Mouse (Mus musculus) heart, embryonic 16.5 days (tissue): ENCODE data around the gene Mylip. TPM values are rescaled to one million over a fixed set of nuclear protein-coding genes. Genes with fewer than 3 reads are reported as not detected.
A peak's percentile ranks its signal among the peaks of the same experiment; 100 is the strongest.

Source experiments
- ATAC-seq: fragments of 200-750 bp; cut with Nextera tagmentation; replicated peaks from 2 replicates; pipeline ENCODE4 v1.8.0; 2017; ENCODE audit warnings: moderate number of reproducible peaks; ENCODE audit not compliant: insufficient read depth, low FRiP score; ENCODE audit errors: extremely low read depth
- H3K27ac ChIP-seq: fragments of 300-500 bp; sonication (generic); 2 replicates; pipeline ENCODE4 v1.5.1; 2014; ENCODE audit warnings: mild to moderate bottlenecking, low read length, control low read depth, moderate library complexity
- H3K27me3 ChIP-seq: fragments of 300-500 bp; sonication (generic); 2 replicates; pipeline ENCODE4 v1.6.1; 2014; ENCODE audit warnings: low read length, mixed read lengths; ENCODE audit not compliant: control insufficient read depth, insufficient read depth
- H3K36me3 ChIP-seq: fragments of 300-500 bp; sonication (generic); 2 replicates; pipeline ENCODE4 v1.6.1; 2014; ENCODE audit not compliant: control insufficient read depth, insufficient read depth
- H3K4me1 ChIP-seq: fragments of 300-500 bp; sonication (generic); 2 replicates; pipeline ENCODE4 v1.6.1; 2014; ENCODE audit warnings: low read length, mixed read lengths; ENCODE audit not compliant: control insufficient read depth, insufficient read depth
- H3K4me2 ChIP-seq: fragments of 300-500 bp; sonication (generic); 2 replicates; pipeline ENCODE4 v1.6.1; 2014; ENCODE audit warnings: low read depth, mild to moderate bottlenecking, control low read depth, low read length
- H3K4me3 ChIP-seq: fragments of 300-500 bp; sonication (generic); 2 replicates; pipeline ENCODE4 v1.5.1; 2014; ENCODE audit warnings: mild to moderate bottlenecking, control low read depth, low read length
- H3K9ac ChIP-seq: fragments of 300-500 bp; sonication (generic); 2 replicates; pipeline ENCODE4 v1.6.1; 2014; ENCODE audit warnings: low read length, control low read depth
- H3K9me3 ChIP-seq: fragments of 300-500 bp; sonication (generic); replicated peaks from 2 replicates; pipeline ENCODE4 v1.6.1; 2016; ENCODE audit warnings: low read length; ENCODE audit not compliant: control insufficient read depth
- WGBS: fragments of 180-500 bp; shearing (Covaris S2); extraction: QIAGEN DNeasy Blood & Tissue Kit; methylation state at CpG from one replicate; pipeline ENCODE4 v1.1.7; 2014; 5-methylcytosine and 5-hydroxymethylcytosine counted together
- polyA plus RNA-seq: library from polyadenylated mRNA; unstranded; fragments of >200 nt; fragmentation: Nextera tagmentation; extraction: Ambion mirVana; gene quantifications from 2 replicates; pipeline ENCODE4 v1.2.1, GENCODE M21; 2015

Mylip gene
- polyA plus RNA-seq, 1 experiment from 2014 or later: 13.2 TPM

- Histone ChIP-seq H3K4me1 (peaks cover 17% of the 10 kb centered on the region), H3K4me2 (no peak overlapping the region), H3K9me3 (no peaks in the 10 kb centered on the region; the same call in 1 of the 2 replicates), H3K36me3 (no peaks in the 10 kb centered on the region), H3K9ac (no peak overlapping the region), H3K27me3 (no peaks in the 10 kb centered on the region), H3K27ac (no peak overlapping the region), H3K4me3 (no peak overlapping the region)
- ATAC-seq: no peak
- WGBS: 87% methylated on average over 7 of the region's 7 CpGs
Observed at GRCm38 (mm10) chr13:45452437-45452836, 62.9 kb downstream of the Mylip start.

GRCm38 (mm10) chr13:45453033-45453432 is 63.5 kb downstream of the Mylip start:
- Histone ChIP-seq H3K36me3 (no peaks in the 10 kb centered on the region), H3K9me3 (no peaks in the 10 kb centered on the region; the same call in 1 of the 2 replicates), H3K27me3 (no peaks in the 10 kb centered on the region), H3K4me2 (no peak overlapping the region), H3K9ac (no peak overlapping the region), H3K27ac (no peak overlapping the region), H3K4me3 (no peak overlapping the region), H3K4me1 (peaks cover 17% of the 10 kb centered on the region)
- no peak for ATAC-seq
- WGBS: 70% methylated on average over 9 of the region's 9 CpGs

GRCm38 (mm10) chr13:45454044-45454443 is 64.5 kb downstream of the Mylip start:
- Histone ChIP-seq H3K36me3 (no peaks in the 10 kb centered on the region), H3K4me1 (peaks cover 17% of the 10 kb centered on the region), H3K27ac (peak overlapping the region; percentile 17; the same call in 1 of the 2 replicates), H3K4me3 (no peak overlapping the region), H3K27me3 (no peaks in the 10 kb centered on the region), H3K9me3 (no peaks in the 10 kb centered on the region; the same call in 1 of the 2 replicates), H3K9ac (no peak overlapping the region), H3K4me2 (no peak overlapping the region)
- no peak for ATAC-seq
- WGBS: 68% methylated on average over 1 of the region's 1 CpGs

- Histone ChIP-seq H3K9me3 (no peaks in the 10 kb centered on the region; the same call in 1 of the 2 replicates), H3K4me1 (peaks cover 17% of the 10 kb centered on the region), H3K4me3 (no peak overlapping the region), H3K27me3 (no peaks in the 10 kb centered on the region), H3K4me2 (peak overlapping the region; percentile 39), H3K27ac (peak overlapping the region; percentile 66), H3K36me3 (no peaks in the 10 kb centered on the region), H3K9ac (no peak overlapping the region; the same call in 1 of the 2 replicates)
- no peak for ATAC-seq
- WGBS: 22% methylated on average over 4 of the region's 4 CpGs
Observed at GRCm38 (mm10) chr13:45454641-45455040, 65.1 kb downstream of the Mylip start.

- ATAC-seq: peak; percentile 69; the same call in 1 of the 2 replicates
- WGBS: 6% methylated on average over 15 of the region's 15 CpGs
Observed at GRCm38 (mm10) chr13:45455108-45455861, 65.7 kb downstream of the Mylip start.

GRCm38 (mm10) chr13:45455862-45456192 is 66.3 kb downstream of the Mylip start:
- Histone ChIP-seq H3K27ac (peak overlapping the region; percentile 66), H3K4me1 (peaks cover 17% of the 10 kb centered on the region), H3K9ac (peak overlapping the region; percentile 22; the same call in 1 of the 2 replicates), H3K36me3 (no peaks in the 10 kb centered on the region), H3K27me3 (no peaks in the 10 kb centered on the region), H3K4me2 (peak overlapping the region; percentile 39; the same call in 1 of the 2 replicates), H3K4me3 (no peak overlapping the region), H3K9me3 (no peaks in the 10 kb centered on the region; the same call in 1 of the 2 replicates)
- 55% methylated on average over 2 of the region's 2 CpGs for WGBS
- ATAC-seq: no peak

More at GRCm38 (mm10) chr13:45455108-45455861, 65.7 kb downstream of the Mylip start:
- Histone ChIP-seq H3K36me3 (no peaks in the 10 kb centered on the region), H3K4me3 (no peak overlapping the region), H3K4me2 (peak overlapping the region; percentile 39), H3K27ac (peak overlapping the region; percentile 66), H3K27me3 (no peaks in the 10 kb centered on the region), H3K9me3 (no peaks in the 10 kb centered on the region; the same call in 1 of the 2 replicates), H3K9ac (peak overlapping the region; percentile 22), H3K4me1 (peaks cover 17% of the 10 kb centered on the region)

- Histone ChIP-seq H3K27ac (no peak overlapping the region), H3K4me3 (no peak overlapping the region), H3K36me3 (no peaks in the 10 kb centered on the region), H3K4me1 (peaks cover 17% of the 10 kb centered on the region), H3K27me3 (no peaks in the 10 kb centered on the region), H3K9me3 (no peaks in the 10 kb centered on the region), H3K9ac (no peak overlapping the region), H3K4me2 (no peak overlapping the region)
- WGBS: 81% methylated on average over 7 of the region's 7 CpGs
- no peak for ATAC-seq
Observed at GRCm38 (mm10) chr13:45457459-45457858, 67.9 kb downstream of the Mylip start.

GRCm38 (mm10) chr13:45460177-45460576 is 70.6 kb downstream of the Mylip start:
- no peaks in the 10 kb centered on the region for H3K36me3 ChIP-seq
- no peak overlapping the region for H3K4me2 ChIP-seq
- peaks cover 8% of the 10 kb centered on the region for H3K4me1 ChIP-seq
- no peak overlapping the region for H3K27ac ChIP-seq
- no peak for ATAC-seq
- H3K27me3 ChIP-seq: no peaks in the 10 kb centered on the region
- no peak overlapping the region for H3K4me3 ChIP-seq
- WGBS: 86% methylated on average over 3 of the region's 3 CpGs
- H3K9ac ChIP-seq: no peak overlapping the region
- no peaks in the 10 kb centered on the region for H3K9me3 ChIP-seq

- H3K27me3 ChIP-seq: no peaks in the 10 kb centered on the region
- no peak overlapping the region for H3K4me3 ChIP-seq
- H3K4me1 ChIP-seq: no peaks in the 10 kb centered on the region
- 70% methylated on average over 14 of the region's 14 CpGs for WGBS
- H3K36me3 ChIP-seq: no peaks in the 10 kb centered on the region
- H3K4me2 ChIP-seq: no peak overlapping the region
- H3K9ac ChIP-seq: no peak overlapping the region
- H3K9me3 ChIP-seq: no peaks in the 10 kb centered on the region
- no peak overlapping the region for H3K27ac ChIP-seq
- no peak for ATAC-seq
Observed at GRCm38 (mm10) chr13:45461370-45461958, 71.9 kb downstream of the Mylip start.
